Mouse (Mus musculus) myocyte (in vitro differentiated cells): Measurements from ENCODE around the gene Fndc3b.

Experiments
- CEBPB ChIP-seq: IDR thresholded peaks from 2 replicates; pipeline ENCODE4 v1.6.1; 2011; ENCODE audit warnings: mild to moderate bottlenecking, moderate library complexity; ENCODE audit not compliant: poor library complexity, insufficient read depth, severe bottlenecking
- E2F4 ChIP-seq: IDR thresholded peaks from one replicate; pipeline ENCODE4 v1.6.1; 2011; ENCODE audit warnings: mild to moderate bottlenecking, control low read depth, moderate library complexity; ENCODE audit not compliant: insufficient read depth
- MAX ChIP-seq: IDR thresholded peaks from one replicate; pipeline ENCODE4 v1.6.1; 2011; ENCODE audit warnings: low read depth, mild to moderate bottlenecking, control low read depth
- MYOD1 ChIP-seq, 3 experiments: IDR thresholded peaks; one replicate each; pipeline ENCODE4 v1.6.1; 2011; ENCODE audit warnings: control low read depth in 2 of 3, low read depth in 2 of 3, mild to moderate bottlenecking in 2 of 3, moderate library complexity in 1 of 3; ENCODE audit not compliant: insufficient read length in 2 of 3, control insufficient read depth in 1 of 3
- MYOG ChIP-seq, 3 experiments: IDR thresholded peaks; one replicate each; pipeline ENCODE4 v1.6.1; 2011; ENCODE audit warnings: control low read depth in 2 of 3, low read depth in 2 of 3, mild to moderate bottlenecking in 2 of 3; ENCODE audit not compliant: insufficient read length in 2 of 3, control insufficient read depth in 1 of 3, insufficient read depth in 1 of 3
- POLR2A ChIP-seq: IDR thresholded peaks from one replicate; pipeline ENCODE4 v1.6.1; 2011; ENCODE audit warnings: low read depth, mild to moderate bottlenecking, control low read depth, moderate library complexity; ENCODE audit not compliant: insufficient read length
- POLR2AphosphoS2 ChIP-seq: IDR thresholded peaks from one replicate; pipeline ENCODE4 v1.6.1; 2011; ENCODE audit warnings: low read depth, control low read depth; ENCODE audit not compliant: insufficient read length
- REST ChIP-seq: IDR thresholded peaks from one replicate; pipeline ENCODE4 v1.6.1; 2011; ENCODE audit warnings: mild to moderate bottlenecking, control low read depth, moderate library complexity; ENCODE audit not compliant: insufficient read depth, insufficient read length
- SRF ChIP-seq: IDR thresholded peaks from one replicate; pipeline ENCODE4 v1.6.1; 2011; ENCODE audit warnings: low read depth; ENCODE audit not compliant: control insufficient read depth, insufficient read length
- TCF12 ChIP-seq: IDR thresholded peaks from one replicate; pipeline ENCODE4 v1.6.1; 2011; ENCODE audit warnings: mild to moderate bottlenecking, control low read depth; ENCODE audit not compliant: poor library complexity, insufficient read depth, severe bottlenecking
- TCF3 ChIP-seq: IDR thresholded peaks from one replicate; pipeline ENCODE4 v1.6.1; 2011; ENCODE audit warnings: low read depth, control low read depth; ENCODE audit not compliant: insufficient read length
- USF1 ChIP-seq: IDR thresholded peaks from one replicate; pipeline ENCODE4 v1.6.1; 2011; ENCODE audit warnings: low read depth, mild to moderate bottlenecking, control low read depth, moderate library complexity

DNA sequence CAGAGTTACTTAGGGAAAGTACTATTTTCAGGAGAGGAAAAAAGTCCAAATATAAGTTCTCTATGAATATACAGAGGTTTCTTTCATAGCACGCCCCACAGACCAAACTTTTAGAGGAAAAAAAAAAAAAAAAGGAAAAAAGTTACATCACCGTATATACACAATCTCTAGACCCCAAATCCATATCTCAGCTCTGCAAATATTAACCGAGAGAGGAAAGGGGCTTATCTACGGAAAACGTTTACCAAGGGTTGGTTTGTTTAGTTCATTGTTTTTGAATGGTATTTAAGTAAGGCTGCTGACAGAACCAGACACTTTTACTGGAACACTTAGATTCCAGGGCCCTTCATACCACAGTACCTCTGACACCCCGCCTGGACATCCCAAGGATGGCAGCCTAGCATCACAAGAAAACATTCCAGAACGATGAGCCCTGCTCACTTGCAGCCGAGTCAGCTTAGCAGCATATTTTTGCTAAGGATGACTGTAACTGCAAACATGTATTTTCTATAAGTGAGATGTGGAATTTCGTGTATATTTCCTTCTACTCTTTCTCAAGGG, 58.6 kb downstream of the Fndc3b start:
- no peak for TF ChIP-seq MYOG (IDR thresholded peaks at IDR 0.05; ENCODE audit: control insufficient read depth in 1 of 3, insufficient read depth in 1 of 3, insufficient read length in 2 of 3, low read depth in 2 of 3)
- no peak for TF ChIP-seq E2F4
- no peak for TF ChIP-seq MAX
- TF ChIP-seq POLR2A = no peak
- TF ChIP-seq USF1 = no peak
- no peak for TF ChIP-seq SRF
- no peak for TF ChIP-seq POLR2AphosphoS2
- no peak for TF ChIP-seq TCF12
- no peak for TF ChIP-seq CEBPB
- TF ChIP-seq REST = no peak
- no peak for TF ChIP-seq MYOD1 (IDR thresholded peaks at IDR 0.05; ENCODE audit: control insufficient read depth in 1 of 3, insufficient read length in 2 of 3, low read depth in 2 of 3)
- TF ChIP-seq TCF3 = no peak
